In the genomic region with DNA sequence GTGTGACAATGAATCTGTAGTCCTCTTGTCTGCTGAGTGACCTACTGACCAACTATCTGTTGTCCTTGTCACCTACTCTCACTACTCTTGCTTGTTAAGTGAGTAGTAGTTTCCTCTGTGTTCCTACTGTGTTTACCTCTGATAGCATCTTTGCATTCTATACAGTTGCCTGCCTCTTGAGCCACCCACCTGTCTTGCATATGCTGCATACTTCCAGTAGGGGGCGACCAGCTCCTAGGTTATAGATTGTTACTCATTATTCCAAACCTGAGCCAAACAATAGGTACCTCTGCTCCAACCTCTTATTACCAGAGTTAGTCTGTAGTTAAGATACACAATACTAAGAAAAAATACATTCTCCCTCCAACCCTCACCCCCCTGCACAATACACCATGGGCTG, we compare ENCODE assay signal across 8 mouse cellular contexts. TPM values are rescaled to one million over a fixed set of nuclear protein-coding genes. Genes with fewer than 3 reads are reported as not detected.
DNase-seq lines count a peak whose midpoint lies in the region; ATAC-seq and TF ChIP-seq lines count a peak whose summit lies in the region.

No protein-coding gene starts in this region.

- H3K36me3 ChIP-seq in hindbrain, embryonic 12.5 days, result no peaks in the 10 kb centered on the region

- no peaks in the 10 kb centered on the region for H3K9me3 ChIP-seq in hindbrain, embryonic 12.5 days (replicated peaks)

- 0% methylated on average over 1 of the region's 1 CpGs for WGBS in hindbrain, embryonic 12.5 days

- H3K4me2 ChIP-seq in hindbrain, embryonic 12.5 days (replicated peaks), result no peak overlapping the region

- peak; percentile 23; the same call in 1 of the 2 replicates for ATAC-seq in hindbrain, embryonic 12.5 days (ENCODE audit: low FRiP score)

- peaks cover 11% of the 10 kb centered on the region; the same call in 1 of the 2 replicates for H3K27me3 ChIP-seq in hindbrain, embryonic 12.5 days

- H3K27ac ChIP-seq in gastrocnemius, adult 2 months, result no peak overlapping the region
- no peak overlapping the region for H3K27ac ChIP-seq in hindbrain, embryonic 12.5 days

- TF ChIP-seq POLR2A in brain, embryonic 14.5 days (IDR thresholded peaks at IDR 0.05; ENCODE audit: borderline replicate concordance, extremely low read depth, insufficient read depth, insufficient read length, poor library complexity, severe bottlenecking), result no peak

- peak; percentile 69 for TF ChIP-seq CTCF in gastrocnemius, adult 2 months (IDR thresholded peaks at IDR 0.05)
- peak; percentile 69; the same call in 1 of the 2 replicates for TF ChIP-seq CTCF in brain, embryonic 14.5 days (IDR thresholded peaks at IDR 0.05; ENCODE audit: borderline replicate concordance, extremely low read depth, insufficient read depth, insufficient read length)

- H3K9ac ChIP-seq in hindbrain, embryonic 12.5 days, result no peak overlapping the region

- H3K4me3 ChIP-seq in gastrocnemius, adult 2 months, result no peak overlapping the region
- no peak overlapping the region for H3K4me3 ChIP-seq in hindbrain, embryonic 12.5 days

- no peak for DNase-seq in gastrocnemius, adult 2 months
- no peak for DNase-seq in gastrocnemius, postnatal 4 days (ENCODE audit: low spot score in 2 of 2)
- peak; percentile 56 for DNase-seq in A20 (ENCODE audit: low read depth, low spot score)
- peak; percentile 60 for DNase-seq in brain, embryonic 14.5 days (ENCODE audit: low read depth)
- peak; percentile 70 for DNase-seq in retina, embryonic 14.5 days (ENCODE audit: low spot score)
- no peak for DNase-seq in right cerebral cortex, postnatal 4 days
- DNase-seq in gastrocnemius, adult 18-20 months (ENCODE audit: low spot score), result no peak

- H3K4me1 ChIP-seq in hindbrain, embryonic 12.5 days, result peaks cover 9% of the 10 kb centered on the region

- intact Hi-C loops in gastrocnemius, adult 2 months (cut with DNase I), result no loop called here

RNA-seq across cellular contexts. Expression of a gene that starts 4.7 kb away (rescaled TPM):
- total RNA-seq in gastrocnemius, adult 2 months (2021), result 10 to 100 TPM in 1 of 2 experiments, 1 to 10 TPM in 1; 8.6 to 10.6 TPM
- 10 to 100 TPM; 23.6 to 27.2 TPM for total RNA-seq in gastrocnemius, postnatal 4 days (2021)
- 4.8 and 7.2 TPM in 2 replicates for polyA plus RNA-seq in brain, embryonic 14.5 days (2012; rRNA removed)
- polyA plus RNA-seq in hindbrain, embryonic 12.5 days (2016; fragmentation: Nextera tagmentation; extraction: Ambion mirVana), result 8.0 and 12.0 TPM in 2 replicates
- total RNA-seq in gastrocnemius, adult 18-20 months (2021), result 10 to 100 TPM in 1 of 2 experiments, 1 to 10 TPM in 1; 6.4 to 10.1 TPM

RNA-seq across cellular contexts. Expression of a gene that starts 26.7 kb away (rescaled TPM):
- not detected for total RNA-seq in gastrocnemius, adult 2 months (2021)
- not detected for total RNA-seq in gastrocnemius, postnatal 4 days (2021)
- polyA plus RNA-seq in brain, embryonic 14.5 days (2012; rRNA removed), result 33.5 and 41.6 TPM in 2 replicates
- 155 and 187 TPM in 2 replicates for polyA plus RNA-seq in hindbrain, embryonic 12.5 days (2016; fragmentation: Nextera tagmentation; extraction: Ambion mirVana)
- not detected for total RNA-seq in gastrocnemius, adult 18-20 months (2021)

RNA-seq across cellular contexts. Expression of a gene that starts 39.2 kb away (rescaled TPM):
- total RNA-seq in gastrocnemius, adult 2 months (2021), result under 1 TPM in 1 of 2 experiments, not detected in 1; 0.20 TPM
- total RNA-seq in gastrocnemius, postnatal 4 days (2021), result under 1 TPM; 0.41 to 0.59 TPM
- polyA plus RNA-seq in brain, embryonic 14.5 days (2012; rRNA removed), result 5.0 and 10.8 TPM in 2 replicates
- polyA plus RNA-seq in hindbrain, embryonic 12.5 days (2016; fragmentation: Nextera tagmentation; extraction: Ambion mirVana), result 0.26 and 0.36 TPM in 2 replicates
- under 1 TPM; 0.11 to 0.17 TPM for total RNA-seq in gastrocnemius, adult 18-20 months (2021)

RNA-seq across cellular contexts. Expression of a gene that starts 58.1 kb away (rescaled TPM):
- 1 to 10 TPM; 1.7 to 1.8 TPM for total RNA-seq in gastrocnemius, adult 2 months (2021)
- 1 to 10 TPM; 3.7 to 4.2 TPM for total RNA-seq in gastrocnemius, postnatal 4 days (2021)
- 3.2 and 3.3 TPM in 2 replicates for polyA plus RNA-seq in brain, embryonic 14.5 days (2012; rRNA removed)
- polyA plus RNA-seq in hindbrain, embryonic 12.5 days (2016; fragmentation: Nextera tagmentation; extraction: Ambion mirVana), result 8.2 and 10.5 TPM in 2 replicates
- total RNA-seq in gastrocnemius, adult 18-20 months (2021), result 1 to 10 TPM; 1.5 TPM

Comparison
In these comparisons a context has a peak if more than half of its experiments do, and no peak if none do; other contexts are left out.
1. DNase-seq: peak in A20 (single experiment), brain, embryonic 14.5 days (single experiment) and retina, embryonic 14.5 days (single experiment); none in gastrocnemius, adult 2 months (single experiment), gastrocnemius, postnatal 4 days (0 of 2), right cerebral cortex, postnatal 4 days (single experiment) and gastrocnemius, adult 18-20 months (single experiment).